Mouse (Mus musculus): ENCODE measurements around the gene Kctd15.

GRCm38 (mm10) chr7:34685176-34685575, 28.6 kb upstream of the Kctd15 start:
- no peak for TF ChIP-seq POLR2A (IDR thresholded peaks at IDR 0.05; ENCODE audit: low read depth, low read length)
- no peak for TF ChIP-seq CTCF (IDR thresholded peaks at IDR 0.05; ENCODE audit: borderline replicate concordance, insufficient read depth, low read length)

All from embryonic fibroblast, embryonic 13.5 days (primary cell).